Mouse (Mus musculus): ENCODE data around the gene Clec4a4. TPM values are rescaled to one million over a fixed set of nuclear protein-coding genes. Genes with fewer than 3 reads are reported as not detected.

The Clec4a4 gene
- polyA plus RNA-seq (2014; fragmentation: Illumina TruSeq; extraction: RNeasy Lipid Tissue Mini Kit (QIAGEN cat#74804); ENCODE audit: low read depth, low replicate concordance): not detected

DNA sequence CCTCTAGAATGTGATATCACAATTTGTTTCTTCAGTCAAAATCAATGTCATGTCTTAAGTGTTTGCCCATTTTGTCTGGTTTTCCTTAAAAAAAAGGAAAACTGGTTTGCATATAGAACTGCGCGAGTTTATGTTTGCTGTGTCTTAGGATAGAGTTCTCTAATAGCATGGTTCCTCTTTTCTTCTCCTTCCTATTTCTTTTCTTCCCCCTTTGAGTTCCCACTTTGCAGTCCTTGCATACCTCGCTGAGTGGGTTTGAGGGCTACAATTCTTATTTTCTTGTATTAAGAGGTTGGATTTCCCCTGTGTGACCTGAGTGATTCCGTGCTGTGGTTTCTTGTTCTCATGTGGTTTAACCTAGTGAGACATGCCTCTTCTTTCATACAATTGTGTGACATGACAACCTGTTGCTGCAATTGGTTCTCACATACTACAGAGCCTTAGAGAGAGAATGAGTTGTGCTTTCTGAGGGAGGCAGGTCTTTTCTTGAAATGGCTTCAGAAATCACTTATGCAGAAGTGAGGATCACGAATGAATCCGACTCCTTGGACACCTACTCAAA, at the start of gene Clec4a4:
Gene Clec4a4, plus strand, starts transcription at position 492 of the 562 bp plus-strand sequence.

GRCm38 (mm10) chr6:122952401-122952800, 37.8 kb upstream of the Clec4a4 start, which contains the start of gene Clec4a3:
TSS of gene Clec4a3 (plus strand) at chr6:122952515.

DNA sequence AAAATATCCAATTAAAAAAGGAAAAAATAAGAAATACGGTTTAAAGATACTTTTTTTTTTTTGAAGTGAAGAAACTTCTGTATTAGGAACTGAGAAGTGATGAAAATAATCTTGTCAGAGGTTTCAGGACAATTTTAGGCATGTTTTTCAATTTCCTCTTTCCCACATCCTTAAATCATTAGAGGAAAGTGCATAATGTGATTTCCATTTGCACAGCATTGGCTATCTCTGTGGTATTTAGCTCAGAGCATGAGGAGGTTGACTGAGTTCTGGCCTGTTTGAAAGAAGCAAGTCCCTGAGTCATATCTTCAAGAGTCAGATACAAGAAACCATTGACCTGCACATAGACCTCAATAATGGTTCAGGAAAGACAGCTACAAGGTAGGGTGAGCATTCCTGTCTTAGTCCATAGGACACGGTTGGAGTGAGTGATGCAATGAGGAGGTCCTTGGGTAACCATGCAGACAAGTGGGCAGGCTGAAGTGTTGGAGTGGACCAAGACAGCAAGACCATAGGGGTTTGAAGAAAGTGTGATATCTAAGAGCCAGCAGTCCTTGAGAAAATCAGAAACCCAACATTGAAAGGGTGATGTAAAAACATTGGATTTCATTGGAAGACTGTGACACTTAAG, 59.7 kb downstream of the Clec4a4 start, which contains the start of gene Clec4b1:
Gene Clec4b1, plus strand, starts transcription at position 221 of the 631 bp plus-strand sequence.

Other genes with a start within 250 kb of the Clec4a4 start
- 5.4 TPM for gene Slc2a3, start 188.7 kb upstream of the Clec4a4 start, polyA plus RNA-seq (2014; fragmentation: Illumina TruSeq; extraction: RNeasy Lipid Tissue Mini Kit (QIAGEN cat#74804); ENCODE audit: low read depth, low replicate concordance)
- 14.1 TPM for gene Foxj2, start 170.5 kb upstream of the Clec4a4 start, polyA plus RNA-seq (2014; fragmentation: Illumina TruSeq; extraction: RNeasy Lipid Tissue Mini Kit (QIAGEN cat#74804); ENCODE audit: low read depth, low replicate concordance)
- gene C3ar1, start 134.2 kb upstream of the Clec4a4 start, polyA plus RNA-seq (2014; fragmentation: Illumina TruSeq; extraction: RNeasy Lipid Tissue Mini Kit (QIAGEN cat#74804); ENCODE audit: low read depth, low replicate concordance): 7.2 TPM
- gene Necap1, start 115.9 kb upstream of the Clec4a4 start, polyA plus RNA-seq (2014; fragmentation: Illumina TruSeq; extraction: RNeasy Lipid Tissue Mini Kit (QIAGEN cat#74804); ENCODE audit: low read depth, low replicate concordance): 80.0 TPM
- gene Clec4a1, start 68.5 kb upstream of the Clec4a4 start, polyA plus RNA-seq (2014; fragmentation: Illumina TruSeq; extraction: RNeasy Lipid Tissue Mini Kit (QIAGEN cat#74804); ENCODE audit: low read depth, low replicate concordance): 6.7 TPM
- 13.5 TPM for gene Clec4a3, start 37.9 kb upstream of the Clec4a4 start, polyA plus RNA-seq (2014; fragmentation: Illumina TruSeq; extraction: RNeasy Lipid Tissue Mini Kit (QIAGEN cat#74804); ENCODE audit: low read depth, low replicate concordance)
- 1.6 TPM for gene Clec4b1, start 59.6 kb downstream of the Clec4a4 start, polyA plus RNA-seq (2014; fragmentation: Illumina TruSeq; extraction: RNeasy Lipid Tissue Mini Kit (QIAGEN cat#74804); ENCODE audit: low read depth, low replicate concordance)
- gene Clec4a2, start 116.1 kb downstream of the Clec4a4 start, polyA plus RNA-seq (2014; fragmentation: Illumina TruSeq; extraction: RNeasy Lipid Tissue Mini Kit (QIAGEN cat#74804); ENCODE audit: low read depth, low replicate concordance): 12.4 TPM
- gene Clec4b2, start 182.5 kb downstream of the Clec4a4 start, polyA plus RNA-seq (2014; fragmentation: Illumina TruSeq; extraction: RNeasy Lipid Tissue Mini Kit (QIAGEN cat#74804); ENCODE audit: low read depth, low replicate concordance): not detected
- gene Clec4n, start 239.5 kb downstream of the Clec4a4 start, polyA plus RNA-seq (2014; fragmentation: Illumina TruSeq; extraction: RNeasy Lipid Tissue Mini Kit (QIAGEN cat#74804); ENCODE audit: low read depth, low replicate concordance): 5.1 TPM